Mouse (Mus musculus): ENCODE data around the gene Ccdc96. TPM values are rescaled to one million over a fixed set of nuclear protein-coding genes. Genes with fewer than 3 reads are reported as not detected.

Gene Ccdc96
- total RNA-seq, 2 experiments from 2014 or later = not detected

DNA sequence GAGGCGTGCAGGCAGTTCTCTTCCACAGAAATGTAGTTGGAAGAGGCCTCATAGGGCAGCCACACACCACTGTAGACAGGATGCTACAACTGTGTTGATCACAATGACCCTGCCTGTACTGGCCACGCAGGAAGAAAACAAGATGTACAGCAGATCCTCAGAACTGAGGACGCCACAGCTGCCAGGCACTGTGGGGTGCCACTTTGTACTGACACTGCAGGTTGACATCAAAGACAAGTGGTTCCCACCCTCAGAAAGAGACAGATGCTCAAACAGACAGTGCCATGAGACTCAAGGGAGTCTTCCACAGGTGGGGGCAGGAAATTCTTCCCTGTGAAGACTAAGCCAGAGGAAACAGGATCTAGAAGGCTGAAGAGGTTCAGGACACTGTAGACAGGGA, 35.4 kb downstream of the Ccdc96 start:
- ATAC-seq (replicated peaks; ENCODE audit: poor library complexity, severe bottlenecking) = no peak

DNA sequence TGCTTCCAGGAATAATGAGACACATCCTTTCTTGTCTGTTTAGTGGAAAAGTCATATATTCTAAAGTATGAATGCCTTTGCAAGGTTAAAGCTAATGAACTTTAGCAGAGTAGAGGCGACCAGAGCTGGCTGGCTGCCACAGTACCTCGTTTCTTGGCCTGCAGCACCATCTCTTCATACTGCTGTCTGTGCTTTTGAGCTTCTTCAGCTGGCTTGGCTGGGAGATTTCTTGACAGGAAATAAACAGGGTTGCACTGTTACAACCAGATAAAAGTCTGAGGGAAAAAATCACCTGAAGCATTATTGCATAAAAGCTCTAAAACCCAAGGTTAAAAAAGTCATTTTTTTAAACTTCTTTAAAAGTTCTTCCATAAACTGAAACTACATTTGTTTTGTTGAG, 38.4 kb downstream of the Ccdc96 start:
- no peak for ATAC-seq (replicated peaks; ENCODE audit: poor library complexity, severe bottlenecking)

DNA sequence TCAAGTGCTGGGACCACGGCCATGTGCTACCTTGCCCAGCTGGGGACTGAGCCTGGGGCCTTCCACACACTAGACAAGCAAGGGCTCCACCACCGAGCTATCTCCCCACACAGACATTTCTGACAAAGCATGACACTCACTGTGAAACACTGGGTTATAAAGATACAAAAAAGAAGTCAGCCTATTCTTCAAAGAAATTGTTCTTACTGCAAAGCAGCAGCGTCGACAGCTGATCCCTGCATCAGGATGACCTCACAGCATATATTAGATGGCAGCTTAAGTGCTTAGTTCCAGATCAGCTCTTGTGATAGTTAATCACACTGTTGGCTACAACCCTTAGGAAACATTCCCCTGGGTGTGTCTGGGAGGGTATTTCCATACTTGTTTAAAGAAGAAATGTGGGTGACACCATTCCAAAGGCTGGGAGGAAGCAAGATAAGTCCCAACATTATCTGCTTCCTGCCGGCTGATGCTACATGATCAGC, 38.9 kb downstream of the Ccdc96 start:
- ATAC-seq (replicated peaks; ENCODE audit: poor library complexity, severe bottlenecking) = no peak

DNA sequence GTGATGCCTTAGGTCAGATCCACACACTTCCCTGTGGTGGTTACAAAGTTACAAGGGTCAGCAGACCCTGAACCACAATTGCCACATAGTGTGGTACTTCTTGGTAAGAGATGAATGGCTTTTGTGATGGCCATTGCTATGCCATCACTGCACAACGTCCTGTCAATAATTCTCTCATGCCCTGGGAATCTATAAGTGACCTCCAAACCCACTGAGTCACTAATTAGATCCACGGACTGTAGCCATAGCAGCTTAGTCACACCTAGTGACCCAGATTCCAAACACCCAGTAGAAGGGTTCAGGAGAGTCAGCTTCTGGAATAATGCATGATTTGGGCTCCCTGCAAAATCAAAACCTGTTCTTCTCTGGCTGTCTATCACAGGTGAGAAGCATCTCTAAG, 40.8 kb downstream of the Ccdc96 start:
- ATAC-seq (replicated peaks; ENCODE audit: poor library complexity, severe bottlenecking) = no peak

DNA sequence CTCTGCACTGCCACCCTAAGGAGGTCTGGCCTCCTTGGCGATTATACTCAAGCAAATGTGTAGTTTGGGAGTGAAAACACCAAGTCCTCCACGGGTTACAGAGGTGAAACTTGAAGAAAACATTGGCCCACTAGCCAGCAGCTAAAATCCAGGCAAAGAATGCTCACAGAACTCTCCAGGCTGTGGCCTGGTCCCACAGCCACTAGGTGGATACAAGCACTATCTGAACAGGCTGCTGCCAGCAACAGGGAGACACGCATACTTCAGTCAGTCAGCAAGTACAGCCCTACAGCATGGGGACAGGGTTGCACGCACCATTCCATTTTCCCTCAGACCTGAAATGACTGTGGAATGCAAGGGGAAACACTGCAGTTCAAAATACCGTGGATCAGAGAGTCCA, 41.9 kb downstream of the Ccdc96 start:
- no peak for ATAC-seq (replicated peaks; ENCODE audit: poor library complexity, severe bottlenecking)

DNA sequence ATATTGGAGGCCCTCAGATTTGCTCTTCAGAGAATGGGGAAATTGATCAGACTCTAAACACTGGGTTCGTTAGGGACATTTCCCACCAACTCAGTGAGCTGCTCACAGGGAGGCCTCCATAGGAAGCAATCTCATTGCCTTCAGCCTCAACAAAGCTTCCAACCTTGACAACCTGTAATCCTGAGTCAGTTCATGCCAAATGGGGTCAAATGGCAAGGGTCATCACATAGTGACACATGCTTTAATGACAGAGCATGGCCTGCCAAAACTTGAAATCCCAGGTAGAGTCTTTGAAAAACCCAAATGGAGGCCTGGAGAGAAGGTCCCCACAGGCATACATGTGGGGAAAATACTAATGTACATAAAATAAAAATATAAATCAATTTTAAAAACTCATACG, 42.5 kb downstream of the Ccdc96 start:
- no peak for ATAC-seq (replicated peaks; ENCODE audit: poor library complexity, severe bottlenecking)

DNA sequence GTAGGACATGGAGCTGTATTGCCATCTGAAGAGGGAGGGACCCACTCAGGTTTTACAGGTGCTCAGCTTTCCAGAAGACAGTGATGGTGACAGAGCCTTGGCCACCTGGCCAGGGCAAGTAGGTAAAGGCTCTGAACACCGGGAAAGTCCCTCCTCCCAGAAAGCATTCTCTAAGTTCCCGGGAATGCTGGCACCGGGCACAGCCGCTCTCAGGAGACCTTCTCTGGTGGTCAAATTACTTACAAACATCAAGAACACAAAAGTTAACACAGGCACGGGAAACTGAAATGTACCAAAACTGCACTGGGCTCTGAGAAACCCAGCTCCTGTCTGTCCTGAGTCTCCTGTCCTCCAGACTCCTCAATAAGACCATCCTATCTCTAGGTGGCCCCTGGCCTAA, 45.3 kb downstream of the Ccdc96 start:
- ATAC-seq (replicated peaks; ENCODE audit: poor library complexity, severe bottlenecking) = no peak

DNA sequence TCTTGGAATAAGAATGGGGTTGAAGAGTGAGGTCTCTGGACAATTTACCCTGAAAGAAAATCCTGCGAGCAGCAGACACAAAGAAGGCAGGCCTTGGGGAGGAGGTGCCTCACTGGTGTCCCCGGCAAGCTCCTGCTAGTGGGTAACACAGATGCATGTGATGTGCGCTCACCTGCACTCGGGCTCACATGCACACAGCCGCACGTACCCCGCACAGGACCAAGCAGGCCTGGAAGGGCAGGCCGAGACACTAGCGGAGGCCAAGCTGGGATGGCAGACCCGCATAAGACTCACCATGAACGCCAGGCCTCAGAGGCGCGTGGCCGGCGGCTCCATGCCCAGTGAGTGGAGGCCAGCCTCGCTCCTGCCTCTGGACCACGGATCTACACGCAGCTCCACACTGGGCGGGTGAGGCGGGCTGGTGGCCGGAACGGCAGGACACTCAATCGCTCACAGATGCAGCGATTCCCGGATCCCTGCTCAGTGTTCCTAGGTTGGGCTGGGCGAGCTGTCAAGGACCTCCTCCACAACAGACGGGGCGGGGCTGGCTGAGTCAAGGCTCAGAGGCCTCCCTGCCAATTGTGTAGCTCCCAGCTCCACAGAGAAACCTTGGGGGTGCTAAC, 45.9 kb downstream of the Ccdc96 start:
- peak; percentile 96 for ATAC-seq (replicated peaks; ENCODE audit: poor library complexity, severe bottlenecking)

DNA sequence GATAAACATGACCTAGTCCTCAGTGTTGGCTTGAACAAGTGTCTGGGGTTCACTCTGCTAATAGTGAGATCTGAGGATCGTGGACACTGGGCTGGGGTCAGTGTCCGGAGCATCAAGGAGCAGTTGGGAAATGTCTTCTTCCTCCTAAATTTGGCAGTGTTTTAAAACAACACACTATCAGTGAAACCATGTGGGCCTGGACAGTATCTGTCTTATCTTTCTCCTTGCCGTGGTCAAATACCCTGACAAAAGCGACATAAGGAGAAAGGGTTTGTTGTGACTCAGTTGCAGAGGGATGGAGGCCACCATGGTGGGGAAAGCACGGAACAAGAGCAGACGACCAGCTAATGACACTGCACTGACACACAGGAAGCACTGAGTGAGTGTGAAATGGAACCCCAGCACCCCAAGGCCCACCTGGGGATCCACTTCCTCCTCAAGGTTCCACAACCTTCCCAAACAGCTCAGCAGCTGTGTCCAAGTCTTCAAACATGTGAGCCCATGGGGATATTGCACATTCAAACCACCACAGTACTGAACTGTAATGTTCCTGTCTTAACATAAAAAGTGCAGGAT, 50.2 kb downstream of the Ccdc96 start:
- 0 out of 2 replicates have a peak, but pooled peaks have one; percentile 12 for ATAC-seq (replicated peaks; ENCODE audit: poor library complexity, severe bottlenecking)

DNA sequence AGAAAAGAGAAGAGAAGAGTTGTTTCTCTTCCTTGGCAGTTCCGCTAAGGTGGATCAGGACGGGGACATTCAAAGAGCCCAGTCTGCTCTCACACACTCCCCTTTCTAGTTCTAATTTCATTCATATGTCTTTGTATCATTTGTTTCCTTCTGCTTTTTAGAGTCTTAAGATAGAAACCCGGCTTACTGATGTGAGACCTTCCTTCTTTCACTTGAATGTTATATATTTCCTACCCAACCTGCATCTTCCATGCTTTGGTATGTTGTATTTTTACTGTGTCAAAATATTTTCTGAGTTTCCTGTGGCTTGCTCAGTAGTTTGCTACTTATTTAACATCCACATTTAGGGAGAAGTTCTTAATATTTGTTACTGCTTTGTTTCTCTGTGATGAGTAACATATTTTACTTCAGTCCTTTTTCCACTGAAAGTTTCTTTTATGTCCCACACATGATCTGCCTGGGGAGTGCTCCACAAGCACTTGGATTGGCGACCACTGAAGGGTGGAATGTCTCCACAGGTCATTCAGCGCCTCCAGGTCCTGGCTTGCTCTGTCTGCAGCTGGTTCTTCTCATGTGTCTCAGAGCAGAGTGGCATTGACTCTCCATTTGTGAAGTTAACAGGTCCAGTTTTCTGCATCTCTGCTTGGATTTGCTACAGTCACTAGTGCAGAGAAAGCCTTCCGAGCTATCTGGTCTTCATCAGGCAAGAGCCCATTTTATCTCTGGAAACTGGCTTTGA, 51.2 kb downstream of the Ccdc96 start:
- no peak for ATAC-seq (replicated peaks; ENCODE audit: poor library complexity, severe bottlenecking)

DNA sequence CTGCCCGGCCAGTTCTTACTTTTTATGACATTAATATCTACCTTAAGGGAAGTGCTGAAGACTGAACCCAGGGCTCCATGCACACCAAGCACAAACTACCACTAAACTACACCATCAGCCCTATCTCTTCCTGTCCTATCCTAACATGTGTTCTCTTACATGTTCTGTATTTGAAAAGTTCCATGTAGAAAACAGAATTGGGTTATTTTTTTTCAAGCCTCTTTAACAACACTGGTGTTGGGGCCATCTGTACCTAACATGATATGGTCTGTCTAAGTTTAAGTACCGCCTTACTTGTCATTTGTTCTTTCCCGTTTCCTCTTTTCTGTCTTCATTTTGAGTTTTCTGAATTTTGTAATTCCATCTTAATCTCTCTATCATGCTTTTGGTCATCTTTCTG, 52.0 kb downstream of the Ccdc96 start:
- ATAC-seq (replicated peaks; ENCODE audit: poor library complexity, severe bottlenecking) = no peak

Other genes with a start within 250 kb of the Ccdc96 start
- gene Sorcs2, start 86.4 kb upstream of the Ccdc96 start, total RNA-seq (2014; fragmentation: Nextera tagmentation) = not detected in 2 replicates
- gene Sorcs2, start 86.4 kb upstream of the Ccdc96 start, total RNA-seq (2017) = not detected in 2 replicates
- 28.9 and 40.4 TPM in 2 replicates for gene Grpel1, start 19.6 kb upstream of the Ccdc96 start, total RNA-seq (2014; fragmentation: Nextera tagmentation)
- gene Grpel1, start 19.6 kb upstream of the Ccdc96 start, total RNA-seq (2017) = 35.6 and 37.9 TPM in 2 replicates
- gene Tada2b, start 303 bp upstream of the Ccdc96 start, total RNA-seq (2014; fragmentation: Nextera tagmentation) = 9.1 and 12.9 TPM in 2 replicates
- gene Tada2b, start 303 bp upstream of the Ccdc96 start, total RNA-seq (2017) = 12.1 and 14.5 TPM in 2 replicates
- gene Tbc1d14, start 108.7 kb downstream of the Ccdc96 start, total RNA-seq (2014; fragmentation: Nextera tagmentation) = 17.9 and 22.6 TPM in 2 replicates
- gene Tbc1d14, start 108.7 kb downstream of the Ccdc96 start, total RNA-seq (2017) = 7.2 and 8.7 TPM in 2 replicates
- 20.5 and 20.9 TPM in 2 replicates for gene D5Ertd579e, start 211.4 kb downstream of the Ccdc96 start, total RNA-seq (2014; fragmentation: Nextera tagmentation)
- 14.2 and 23.8 TPM in 2 replicates for gene D5Ertd579e, start 211.4 kb downstream of the Ccdc96 start, total RNA-seq (2017)